Mouse (Mus musculus) ES-Bruce4 (cell line): ENCODE results near the gene Katnal1. TPM values are rescaled to one million over a fixed set of nuclear protein-coding genes. Genes with fewer than 3 reads are reported as not detected.

Experiments used
- H3K27ac ChIP-seq: 2 replicates; pipeline ENCODE4 v1.5.1; 2012; ENCODE audit warnings: low read length, inconsistent platforms; ENCODE audit not compliant: insufficient read depth
- H3K27me3 ChIP-seq: 2 replicates; pipeline ENCODE4 v1.6.1; 2012; ENCODE audit warnings: mild to moderate bottlenecking, low read length, inconsistent platforms; ENCODE audit not compliant: control insufficient read depth, poor library complexity, insufficient read depth, severe bottlenecking
- H3K36me3 ChIP-seq: 2 replicates; pipeline ENCODE4 v1.6.1; 2012; ENCODE audit warnings: inconsistent platforms, mild to moderate bottlenecking, low read length, moderate library complexity; ENCODE audit not compliant: control insufficient read depth, poor library complexity, insufficient read depth, severe bottlenecking
- H3K4me1 ChIP-seq: one replicate; pipeline ENCODE4 v1.8.1; 2011; ENCODE audit warnings: low read length; ENCODE audit not compliant: control insufficient read depth, insufficient read depth
- H3K4me3 ChIP-seq: 2 replicates; pipeline ENCODE4 v1.5.1; 2011; ENCODE audit warnings: low read depth, mild to moderate bottlenecking, low read length
- H3K9ac ChIP-seq: 2 replicates; pipeline ENCODE4 v1.6.1; 2012; ENCODE audit warnings: low read depth, mild to moderate bottlenecking, inconsistent platforms; ENCODE audit not compliant: poor library complexity, severe bottlenecking
- H3K9me3 ChIP-seq: replicated peaks from 2 replicates; pipeline ENCODE4 v1.6.1; 2012; ENCODE audit warnings: mild to moderate bottlenecking, low read length, inconsistent platforms; ENCODE audit not compliant: control insufficient read depth, poor library complexity, insufficient read depth, severe bottlenecking
- CTCF ChIP-seq: IDR thresholded peaks from one replicate; pipeline ENCODE4 v1.8.1; 2011; ENCODE audit warnings: low read depth, low read length
- EP300 ChIP-seq: IDR thresholded peaks from 2 replicates; pipeline ENCODE4 v1.6.1; 2011; ENCODE audit warnings: low read depth, low read length; ENCODE audit not compliant: insufficient read depth
- POLR2A ChIP-seq: IDR thresholded peaks from one replicate; pipeline ENCODE4 v1.8.1; 2011; ENCODE audit warnings: low read length; ENCODE audit not compliant: insufficient read depth
- polyA plus RNA-seq: library from polyadenylated mRNA; stranded (reverse); fragments of >200 nt; gene quantifications from 2 replicates; pipeline ENCODE4 v1.2.4, GENCODE M21; 2011; ENCODE audit warnings: low read depth; ENCODE audit not compliant: missing spikeins, insufficient read depth, insufficient read length

Gene Katnal1
- 10.3 and 10.5 TPM in 2 replicates for polyA plus RNA-seq

DNA sequence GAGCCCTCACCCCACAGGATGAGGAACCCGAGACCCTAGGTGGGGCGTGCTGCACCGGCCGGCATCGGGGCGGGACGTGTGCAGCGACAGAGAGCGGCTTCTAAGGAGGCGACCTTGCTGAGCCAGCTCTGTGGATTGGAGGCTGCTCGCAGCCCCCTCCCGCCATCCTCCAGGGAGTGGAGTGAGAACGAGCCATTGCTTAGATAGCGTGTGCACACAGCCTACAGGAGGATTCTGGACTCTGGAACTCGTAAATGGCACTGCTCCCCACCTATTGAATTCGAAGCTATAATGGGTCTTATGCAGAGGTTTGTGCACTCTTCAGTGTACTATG, at the start of gene Katnal1:
Katnal1 (minus strand) TSS at position 205 of the 334 bp plus-strand sequence.
- Histone ChIP-seq H3K9me3 (no peaks in the 10 kb centered on the region), H3K27ac (no peak within 1 kb of the TSS), H3K36me3 (no peaks in the 10 kb centered on the region), H3K9ac (peak within 1 kb of the TSS; percentile 29), H3K4me1 (peaks cover 3% of the 10 kb centered on the region), H3K27me3 (no peaks in the 10 kb centered on the region), H3K4me3 (peak within 1 kb of the TSS; percentile 90)
- TF ChIP-seq EP300 (no peak), POLR2A (no peak), CTCF (no peak)

DNA sequence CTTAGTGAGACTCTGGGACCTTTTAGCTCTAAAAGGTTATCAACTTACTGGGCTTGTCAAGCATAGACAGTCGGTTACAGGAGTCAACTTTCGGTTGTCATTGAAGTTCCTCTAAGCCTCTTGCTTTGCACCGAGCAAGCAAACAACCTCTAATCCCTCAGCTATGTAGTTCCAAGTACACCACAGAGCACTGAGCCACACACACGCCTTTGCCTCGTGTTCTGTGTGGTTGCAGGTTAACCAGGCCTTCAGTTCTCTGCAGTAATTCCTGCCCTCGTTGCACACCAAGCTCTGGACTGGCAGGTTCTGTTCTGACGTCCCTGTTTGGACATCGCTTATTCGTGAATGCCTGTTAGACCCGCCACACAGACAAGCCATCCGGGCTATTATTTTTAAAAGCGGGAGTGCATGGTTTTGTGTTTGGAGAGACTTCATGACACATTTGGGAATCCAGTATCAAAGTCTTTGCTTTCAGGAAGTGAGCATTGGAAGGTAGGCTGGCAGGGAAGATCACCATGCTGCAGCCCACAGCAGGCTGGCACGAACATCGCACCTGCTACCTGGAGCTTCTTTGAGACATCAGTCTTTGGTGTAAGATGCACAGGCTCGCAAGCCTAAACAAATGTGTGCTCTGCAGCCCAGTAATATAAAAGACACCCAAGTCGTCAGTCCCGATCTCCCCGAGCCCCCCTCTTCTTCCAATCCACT, 49.5 kb upstream of the Katnal1 start:
- Histone ChIP-seq H3K27ac (no peak overlapping the region), H3K4me3 (no peak overlapping the region), H3K4me1 (peaks cover 2% of the 10 kb centered on the region), H3K9me3 (peaks cover under 1% of the 10 kb centered on the region; the same call in 1 of the 2 replicates), H3K9ac (no peak overlapping the region), H3K27me3 (no peaks in the 10 kb centered on the region), H3K36me3 (no peaks in the 10 kb centered on the region)
- TF ChIP-seq CTCF (no peak), POLR2A (no peak), EP300 (no peak)

- H3K9ac ChIP-seq = no peak overlapping the region
- no peak overlapping the region for H3K4me3 ChIP-seq
- TF ChIP-seq POLR2A (no peak), EP300 (no peak), CTCF (no peak)
- H3K27ac ChIP-seq = no peak overlapping the region
- peaks cover 2% of the 10 kb centered on the region for H3K4me1 ChIP-seq
- H3K9me3 ChIP-seq = no peaks in the 10 kb centered on the region
- no peaks in the 10 kb centered on the region for H3K27me3 ChIP-seq
- H3K36me3 ChIP-seq = no peaks in the 10 kb centered on the region
Measured at GRCm38 (mm10) chr5:148977698-148978457, 48.8 kb upstream of the Katnal1 start.

GRCm38 (mm10) chr5:148976876-148977275, 47.8 kb upstream of the Katnal1 start:
- TF ChIP-seq POLR2A = no peak
- no peak for TF ChIP-seq CTCF
- TF ChIP-seq EP300 = no peak
- Histone ChIP-seq H3K27me3 (no peaks in the 10 kb centered on the region), H3K4me3 (no peak overlapping the region), H3K4me1 (peaks cover 2% of the 10 kb centered on the region), H3K36me3 (no peaks in the 10 kb centered on the region), H3K9ac (no peak overlapping the region), H3K9me3 (no peaks in the 10 kb centered on the region), H3K27ac (no peak overlapping the region)

- Histone ChIP-seq H3K27ac (no peak overlapping the region), H3K4me3 (no peak overlapping the region), H3K27me3 (no peaks in the 10 kb centered on the region), H3K9ac (no peak overlapping the region), H3K36me3 (no peaks in the 10 kb centered on the region), H3K4me1 (peaks cover 2% of the 10 kb centered on the region), H3K9me3 (no peaks in the 10 kb centered on the region)
- no peak for TF ChIP-seq POLR2A
- no peak for TF ChIP-seq EP300
- no peak for TF ChIP-seq CTCF
Measured at GRCm38 (mm10) chr5:148975035-148975434, 45.9 kb upstream of the Katnal1 start.
